Mouse (Mus musculus) midbrain, embryonic 12.5 days (tissue): Measurements from ENCODE around the gene Ryr2. TPM values are rescaled to one million over a fixed set of nuclear protein-coding genes. Genes with fewer than 3 reads are reported as not detected.

Experiments used
- ATAC-seq: fragments of 200-750 bp; cut with Nextera tagmentation; 2 replicates; pipeline ENCODE4 v1.8.0; 2017; ENCODE audit warnings: low read depth, moderate TSS enrichment, moderate library complexity; ENCODE audit not compliant: low FRiP score
- H3K27ac ChIP-seq: fragments of 300-500 bp; sonication (generic); replicated peaks from 2 replicates; pipeline ENCODE4 v1.5.1; 2016; ENCODE audit warnings: mild to moderate bottlenecking
- H3K27me3 ChIP-seq: fragments of 300-500 bp; sonication (generic); 2 replicates; pipeline ENCODE4 v1.6.1; 2016; ENCODE audit warnings: mild to moderate bottlenecking
- H3K36me3 ChIP-seq: fragments of 300-500 bp; sonication (generic); 2 replicates; pipeline ENCODE4 v1.6.1; 2016
- H3K4me1 ChIP-seq: fragments of 300-500 bp; sonication (generic); 2 replicates; pipeline ENCODE4 v1.6.1; 2016
- H3K4me2 ChIP-seq: fragments of 300-500 bp; sonication (generic); replicated peaks from 2 replicates; pipeline ENCODE4 v1.6.1; 2016; ENCODE audit warnings: mild to moderate bottlenecking, moderate library complexity
- H3K4me3 ChIP-seq: fragments of 300-500 bp; sonication (generic); 2 replicates; pipeline ENCODE4 v1.5.1; 2016; ENCODE audit warnings: mild to moderate bottlenecking
- H3K9ac ChIP-seq: fragments of 300-500 bp; sonication (generic); replicated peaks from 2 replicates; pipeline ENCODE4 v1.6.1; 2016; ENCODE audit warnings: mild to moderate bottlenecking, moderate library complexity
- H3K9me3 ChIP-seq: fragments of 300-500 bp; sonication (generic); 2 replicates; pipeline ENCODE4 v1.6.1; 2016; ENCODE audit warnings: mild to moderate bottlenecking
- whole genome bisulfite sequencing: fragments of 180-500 bp; shearing (Covaris S2); methylation state at CpG from one replicate; pipeline ENCODE4 v1.1.7; 2016; 5-methylcytosine and 5-hydroxymethylcytosine counted together
- polyA plus RNA-seq: library from polyadenylated mRNA; unstranded; fragments of >200 nt; fragmentation: Nextera tagmentation; extraction: Ambion mirVana; gene quantifications from 2 replicates; pipeline ENCODE4 v1.2.1, GENCODE M21; 2016

Gene Ryr2
- polyA plus RNA-seq, 1 experiment from 2014 or later, result 0.70 TPM

DNA sequence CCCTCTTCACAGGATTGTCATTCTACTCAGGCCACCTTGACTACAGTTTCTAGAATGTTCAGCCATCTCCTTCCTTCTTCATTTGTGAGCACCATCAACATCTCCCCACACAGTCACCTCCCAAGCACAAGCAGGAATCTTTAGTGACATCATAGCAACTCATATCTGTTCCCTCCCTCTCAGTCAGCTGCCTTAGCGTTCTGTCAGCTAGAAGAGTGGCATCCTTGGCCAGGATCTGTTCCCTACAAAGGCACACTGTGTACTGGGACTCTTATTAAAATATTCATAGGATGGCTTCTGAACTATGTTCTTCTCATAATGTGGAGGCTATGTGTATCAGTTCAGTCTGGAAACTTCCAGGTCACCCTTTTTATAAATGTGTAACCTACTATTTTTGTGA lies 8.1 kb upstream of the Ryr2 start:
- 86% methylated on average over 1 of the region's 1 CpGs for WGBS
- no peak overlapping the region for H3K9ac ChIP-seq
- no peaks in the 10 kb centered on the region for H3K4me1 ChIP-seq
- no peak overlapping the region for H3K4me3 ChIP-seq
- no peaks in the 10 kb centered on the region for H3K36me3 ChIP-seq
- no peak for ATAC-seq
- H3K4me2 ChIP-seq, result no peak overlapping the region
- H3K9me3 ChIP-seq, result no peaks in the 10 kb centered on the region
- no peak overlapping the region for H3K27ac ChIP-seq
- H3K27me3 ChIP-seq, result no peaks in the 10 kb centered on the region

DNA sequence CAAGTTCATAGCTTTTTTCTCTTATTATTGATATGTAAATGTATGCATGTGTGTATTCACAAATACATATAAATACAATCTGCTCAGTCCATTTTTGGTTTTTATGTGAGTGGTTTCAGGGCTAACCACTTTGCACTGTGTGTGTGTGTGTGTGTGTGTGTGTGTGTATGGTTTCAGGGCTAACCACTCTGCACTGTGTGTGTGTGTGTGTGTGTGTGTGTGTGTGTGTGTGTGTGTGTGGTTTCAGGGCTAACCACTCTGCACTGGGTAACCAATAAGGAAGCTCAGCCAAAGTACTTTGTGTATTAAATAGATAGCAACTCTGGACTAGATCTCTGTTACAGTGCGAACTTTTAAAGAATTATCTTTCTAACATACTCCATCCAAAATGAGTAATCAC lies 2.2 kb upstream of the Ryr2 start:
- H3K4me1 ChIP-seq, result peaks cover 13% of the 10 kb centered on the region
- H3K27me3 ChIP-seq, result peaks cover 38% of the 10 kb centered on the region
- no peaks in the 10 kb centered on the region for H3K36me3 ChIP-seq
- 86% methylated on average over 1 of the region's 1 CpGs for WGBS
- no peaks in the 10 kb centered on the region for H3K9me3 ChIP-seq
- no peak overlapping the region for H3K27ac ChIP-seq
- no peak overlapping the region for H3K4me3 ChIP-seq
- no peak overlapping the region for H3K4me2 ChIP-seq
- ATAC-seq, result no peak
- no peak overlapping the region for H3K9ac ChIP-seq

DNA sequence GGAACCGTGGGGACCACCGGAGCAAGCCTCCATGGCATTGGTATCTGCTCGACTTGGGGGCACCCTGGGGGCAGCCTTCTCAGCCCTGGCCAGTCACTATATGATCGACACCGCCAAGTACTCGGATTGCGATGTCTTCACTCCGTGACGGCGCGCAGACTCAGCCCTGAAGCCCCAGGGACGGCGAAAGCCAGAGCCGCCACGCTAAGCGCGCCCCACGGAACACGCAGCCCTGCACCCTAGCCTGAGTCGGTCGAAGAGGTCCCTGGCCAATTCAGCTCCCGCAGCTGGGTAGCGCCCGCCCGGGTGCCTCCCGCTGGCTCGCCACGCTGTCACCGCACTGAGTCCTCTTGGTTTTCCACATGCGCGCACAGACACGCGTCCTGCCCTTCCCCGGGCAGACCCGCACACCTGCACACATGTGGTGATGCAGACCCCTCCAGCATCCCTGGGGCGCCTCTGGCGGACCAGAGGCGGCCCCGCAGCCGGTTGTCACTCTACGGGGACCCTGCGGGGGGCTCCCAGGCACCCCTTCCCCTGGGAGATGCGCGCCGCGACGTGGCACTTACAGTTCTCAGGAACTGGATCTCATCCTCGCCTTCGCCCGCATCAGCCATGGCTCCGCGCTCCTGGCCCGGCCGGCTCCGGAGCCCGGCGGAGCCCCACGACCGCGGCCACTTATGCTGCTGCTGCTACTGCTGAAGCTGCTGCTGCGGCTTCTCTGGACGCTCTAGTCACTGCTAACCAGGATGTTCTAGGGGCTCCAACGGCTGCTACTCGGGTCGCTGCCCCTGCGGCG lies 716 bp downstream of the Ryr2 start:
- H3K36me3 ChIP-seq, result no peaks in the 10 kb centered on the region
- peak overlapping the region; percentile 75 for H3K9ac ChIP-seq
- H3K27ac ChIP-seq, result peak overlapping the region; percentile 76
- peak; percentile 79 for ATAC-seq
- WGBS, result under 1% methylated on average over 67 of the region's 67 CpGs
- H3K27me3 ChIP-seq, result peaks cover 38% of the 10 kb centered on the region
- H3K4me3 ChIP-seq, result peak overlapping the region; percentile 72
- H3K9me3 ChIP-seq, result no peaks in the 10 kb centered on the region
- peak overlapping the region; percentile 99 for H3K4me2 ChIP-seq
- H3K4me1 ChIP-seq, result peaks cover 13% of the 10 kb centered on the region

GRCm38 (mm10) chr13:12105231-12105829 lies 1.4 kb downstream of the Ryr2 start:
- H3K4me1 ChIP-seq, result peaks cover 13% of the 10 kb centered on the region
- peaks cover 38% of the 10 kb centered on the region for H3K27me3 ChIP-seq
- 8% methylated on average over 14 of the region's 17 CpGs for WGBS
- no peak for ATAC-seq
- no peaks in the 10 kb centered on the region for H3K9me3 ChIP-seq
- H3K9ac ChIP-seq, result peak overlapping the region; percentile 75; the same call in 1 of the 2 replicates
- no peaks in the 10 kb centered on the region for H3K36me3 ChIP-seq
- no peak overlapping the region for H3K27ac ChIP-seq
- peak overlapping the region; percentile 72 for H3K4me3 ChIP-seq
- H3K4me2 ChIP-seq, result peak overlapping the region; percentile 99

GRCm38 (mm10) chr13:12104318-12104717 lies 2.4 kb downstream of the Ryr2 start:
- 53% methylated on average over 1 of the region's 1 CpGs for WGBS
- Histone ChIP-seq H3K27me3 (peaks cover 38% of the 10 kb centered on the region), H3K9ac (no peak overlapping the region), H3K9me3 (no peaks in the 10 kb centered on the region), H3K36me3 (no peaks in the 10 kb centered on the region), H3K4me2 (no peak overlapping the region), H3K4me1 (peaks cover 13% of the 10 kb centered on the region), H3K4me3 (no peak overlapping the region), H3K27ac (no peak overlapping the region)
- no peak for ATAC-seq

DNA sequence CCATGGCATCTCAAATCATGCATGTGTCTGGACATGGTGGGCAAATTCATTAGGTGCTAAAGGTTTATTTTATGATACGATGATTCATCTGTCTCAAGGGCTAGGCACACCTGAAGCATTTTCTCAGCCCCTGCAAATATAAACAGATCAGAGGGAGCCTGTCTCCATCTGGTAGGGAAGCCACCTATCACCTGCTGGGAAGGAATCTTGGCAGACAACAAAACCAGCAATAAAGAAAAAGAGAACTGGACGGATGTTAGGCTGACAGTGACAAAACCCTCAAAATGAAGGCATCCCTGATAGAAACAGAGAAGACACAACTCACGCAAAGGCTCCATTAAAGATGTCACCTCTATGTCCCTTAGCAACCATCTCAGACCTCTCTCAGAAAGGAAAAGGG lies 3.7 kb downstream of the Ryr2 start:
- 59% methylated on average over 3 of the region's 3 CpGs for WGBS
- Histone ChIP-seq H3K4me2 (no peak overlapping the region), H3K27me3 (peaks cover 38% of the 10 kb centered on the region), H3K9me3 (no peaks in the 10 kb centered on the region), H3K27ac (no peak overlapping the region), H3K4me1 (peaks cover 13% of the 10 kb centered on the region), H3K9ac (no peak overlapping the region), H3K36me3 (no peaks in the 10 kb centered on the region), H3K4me3 (no peak overlapping the region)
- ATAC-seq, result no peak

DNA sequence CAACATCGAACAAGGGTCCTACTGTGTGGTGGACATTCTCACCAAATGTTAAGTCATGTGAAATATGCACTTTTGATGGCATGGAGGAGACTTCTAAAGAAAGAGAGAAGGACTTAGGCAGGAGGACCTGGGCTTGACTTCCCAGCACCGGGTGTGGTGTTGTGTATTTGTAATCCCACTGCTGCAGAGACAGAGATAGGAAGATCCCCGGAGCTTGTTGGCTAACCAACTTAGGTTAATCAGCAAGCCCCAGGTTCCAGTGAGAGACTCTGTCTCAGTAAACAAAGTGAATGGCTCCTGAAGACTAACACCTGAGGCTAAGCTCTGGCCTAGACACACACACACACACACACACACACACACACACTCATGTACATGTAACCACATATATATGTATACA lies 7.3 kb downstream of the Ryr2 start:
- WGBS, result 87% methylated on average over 3 of the region's 3 CpGs

GRCm38 (mm10) chr13:12098981-12099380 lies 7.8 kb downstream of the Ryr2 start:
- 83% methylated on average over 1 of the region's 1 CpGs for WGBS
- Histone ChIP-seq H3K9ac (no peak overlapping the region), H3K27ac (no peak overlapping the region), H3K27me3 (peaks cover 1% of the 10 kb centered on the region), H3K4me2 (no peak overlapping the region), H3K4me3 (no peak overlapping the region), H3K9me3 (no peaks in the 10 kb centered on the region), H3K4me1 (no peaks in the 10 kb centered on the region), H3K36me3 (no peaks in the 10 kb centered on the region)
- no peak for ATAC-seq

More for the DNA sequence above, 7.3 kb downstream of the Ryr2 start:
- Histone ChIP-seq H3K4me3 (no peak overlapping the region), H3K27me3 (peaks cover 6% of the 10 kb centered on the region), H3K9me3 (no peaks in the 10 kb centered on the region), H3K4me1 (no peaks in the 10 kb centered on the region), H3K4me2 (no peak overlapping the region), H3K36me3 (no peaks in the 10 kb centered on the region), H3K27ac (no peak overlapping the region), H3K9ac (no peak overlapping the region)
- ATAC-seq, result no peak

DNA sequence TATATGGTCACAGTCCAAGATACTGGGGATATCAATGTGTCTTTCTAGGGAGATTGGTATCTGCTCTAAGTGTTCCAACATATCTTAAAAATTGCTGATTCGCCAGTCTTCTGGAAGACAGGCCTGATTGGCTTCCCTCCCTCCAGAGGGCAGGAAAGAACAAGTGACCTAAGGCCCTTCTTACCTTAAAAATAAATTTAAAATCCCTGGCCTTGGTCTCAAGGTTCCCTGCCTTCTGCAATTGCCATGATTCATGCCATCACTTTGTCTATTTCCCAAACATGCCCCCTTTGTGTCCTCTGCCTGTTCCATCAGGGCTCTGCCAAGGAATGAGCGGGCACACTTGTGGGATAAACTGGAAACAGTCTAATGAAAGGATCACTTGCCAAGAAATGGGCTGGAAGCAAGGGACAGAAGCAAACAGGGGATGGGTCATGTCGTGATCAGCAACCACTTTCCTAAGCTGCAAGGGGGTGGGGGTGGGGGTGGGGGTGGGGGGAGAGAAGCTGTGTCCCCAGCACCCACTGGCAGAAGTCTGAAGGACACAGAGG lies 10.3 kb downstream of the Ryr2 start:
- Histone ChIP-seq H3K4me2 (no peak overlapping the region), H3K4me1 (no peaks in the 10 kb centered on the region), H3K9ac (no peak overlapping the region), H3K27me3 (no peaks in the 10 kb centered on the region), H3K36me3 (no peaks in the 10 kb centered on the region), H3K27ac (no peak overlapping the region), H3K9me3 (no peaks in the 10 kb centered on the region), H3K4me3 (no peak overlapping the region)
- ATAC-seq, result no peak
- WGBS, result 80% methylated on average over 3 of the region's 3 CpGs

DNA sequence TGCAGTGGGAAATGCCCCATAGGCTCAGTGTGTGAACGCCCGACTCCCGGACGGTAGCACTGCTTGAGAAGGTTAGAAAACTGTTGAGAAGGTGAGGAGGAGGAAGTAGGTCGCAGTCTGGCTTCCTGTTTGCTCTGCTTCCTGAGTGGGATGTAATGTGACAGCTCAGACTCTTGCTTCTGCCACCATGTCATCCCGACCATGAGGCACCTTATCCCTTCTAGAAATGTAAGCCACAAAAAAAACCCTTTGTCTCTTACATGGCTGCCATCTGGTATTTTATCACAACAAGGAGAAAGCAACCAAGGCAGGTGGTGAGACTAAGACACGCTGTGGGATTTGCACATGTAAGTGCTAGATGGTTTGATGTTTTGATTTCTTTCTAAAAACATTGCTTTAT lies 12.2 kb downstream of the Ryr2 start:
- no peak overlapping the region for H3K4me3 ChIP-seq
- H3K4me2 ChIP-seq, result no peak overlapping the region
- 75% methylated on average over 7 of the region's 7 CpGs for WGBS
- ATAC-seq, result no peak
- no peaks in the 10 kb centered on the region for H3K27me3 ChIP-seq
- no peaks in the 10 kb centered on the region for H3K36me3 ChIP-seq
- no peak overlapping the region for H3K9ac ChIP-seq
- H3K9me3 ChIP-seq, result no peaks in the 10 kb centered on the region
- H3K4me1 ChIP-seq, result no peaks in the 10 kb centered on the region
- H3K27ac ChIP-seq, result no peak overlapping the region

GRCm38 (mm10) chr13:12093146-12093545 lies 13.6 kb downstream of the Ryr2 start:
- H3K4me2 ChIP-seq, result no peak overlapping the region
- no peak overlapping the region for H3K9ac ChIP-seq
- H3K36me3 ChIP-seq, result no peaks in the 10 kb centered on the region
- ATAC-seq, result no peak
- H3K9me3 ChIP-seq, result no peaks in the 10 kb centered on the region
- no peaks in the 10 kb centered on the region for H3K27me3 ChIP-seq
- 89% methylated on average over 5 of the region's 5 CpGs for WGBS
- no peak overlapping the region for H3K4me3 ChIP-seq
- no peaks in the 10 kb centered on the region for H3K4me1 ChIP-seq
- H3K27ac ChIP-seq, result no peak overlapping the region

GRCm38 (mm10) chr13:12092379-12093107 lies 14.2 kb downstream of the Ryr2 start:
- Histone ChIP-seq H3K27ac (no peak overlapping the region), H3K4me2 (no peak overlapping the region), H3K9ac (no peak overlapping the region), H3K4me1 (no peaks in the 10 kb centered on the region), H3K27me3 (no peaks in the 10 kb centered on the region), H3K36me3 (no peaks in the 10 kb centered on the region), H3K9me3 (no peaks in the 10 kb centered on the region), H3K4me3 (no peak overlapping the region)
- no peak for ATAC-seq
- 92% methylated on average over 11 of the region's 11 CpGs for WGBS
